Mouse (Mus musculus) heart, embryonic 11.5 days (tissue): Measurements from ENCODE around the gene Chd1l. TPM values are rescaled to one million over a fixed set of nuclear protein-coding genes. Genes with fewer than 3 reads are reported as not detected.

Experiments used
- ATAC-seq: fragments of 200-750 bp; cut with Nextera tagmentation; replicated peaks from 2 replicates; pipeline ENCODE4 v1.8.0; 2017; ENCODE audit warnings: moderate library complexity; ENCODE audit not compliant: insufficient number of reproducible peaks, low FRiP score, low TSS enrichment
- H3K27ac ChIP-seq: fragments of 300-500 bp; sonication (generic); 2 replicates; pipeline ENCODE4 v1.5.1; 2014; ENCODE audit warnings: mild to moderate bottlenecking, low read depth, low read length
- H3K27me3 ChIP-seq: fragments of 300-500 bp; sonication (generic); 2 replicates; pipeline ENCODE4 v1.6.1; 2014; ENCODE audit warnings: mild to moderate bottlenecking, low read length, mixed read lengths; ENCODE audit not compliant: control insufficient read depth, insufficient read depth
- H3K36me3 ChIP-seq: fragments of 300-500 bp; sonication (generic); 2 replicates; pipeline ENCODE4 v1.6.1; 2014; ENCODE audit warnings: mild to moderate bottlenecking, low read length, moderate library complexity, mixed read lengths; ENCODE audit not compliant: control insufficient read depth, insufficient read depth
- H3K4me1 ChIP-seq: fragments of 300-500 bp; sonication (generic); 2 replicates; pipeline ENCODE4 v1.6.1; 2014; ENCODE audit warnings: low read length; ENCODE audit not compliant: control insufficient read depth, insufficient read depth
- H3K4me2 ChIP-seq: fragments of 300-500 bp; sonication (generic); 2 replicates; pipeline ENCODE4 v1.6.1; 2014; ENCODE audit warnings: mild to moderate bottlenecking, moderate library complexity
- H3K4me3 ChIP-seq: fragments of 300-500 bp; sonication (generic); 2 replicates; pipeline ENCODE4 v1.5.1; 2014; ENCODE audit warnings: low read depth, low read length
- H3K9ac ChIP-seq: fragments of 300-500 bp; sonication (generic); 2 replicates; pipeline ENCODE4 v1.6.1; 2014; ENCODE audit warnings: mild to moderate bottlenecking, low read depth, low read length, moderate library complexity
- H3K9me3 ChIP-seq: fragments of 300-500 bp; sonication (generic); replicated peaks from 2 replicates; pipeline ENCODE4 v1.6.1; 2016; ENCODE audit warnings: low read length; ENCODE audit not compliant: control insufficient read depth
- WGBS: fragments of 180-500 bp; shearing (Covaris S2); extraction: QIAGEN DNeasy Blood & Tissue Kit; methylation state at CpG from one replicate; pipeline ENCODE4 v1.1.7; 2014; ENCODE audit not compliant: insufficient replicate concordance; 5-methylcytosine and 5-hydroxymethylcytosine counted together
- polyA plus RNA-seq: library from polyadenylated mRNA; unstranded; fragments of >200 nt; fragmentation: Nextera tagmentation; extraction: Ambion mirVana; gene quantifications from 2 replicates; pipeline ENCODE4 v1.2.1, GENCODE M21; 2014

Chd1l gene
- polyA plus RNA-seq, 1 experiment from 2014 or later, result 14.5 TPM

DNA sequence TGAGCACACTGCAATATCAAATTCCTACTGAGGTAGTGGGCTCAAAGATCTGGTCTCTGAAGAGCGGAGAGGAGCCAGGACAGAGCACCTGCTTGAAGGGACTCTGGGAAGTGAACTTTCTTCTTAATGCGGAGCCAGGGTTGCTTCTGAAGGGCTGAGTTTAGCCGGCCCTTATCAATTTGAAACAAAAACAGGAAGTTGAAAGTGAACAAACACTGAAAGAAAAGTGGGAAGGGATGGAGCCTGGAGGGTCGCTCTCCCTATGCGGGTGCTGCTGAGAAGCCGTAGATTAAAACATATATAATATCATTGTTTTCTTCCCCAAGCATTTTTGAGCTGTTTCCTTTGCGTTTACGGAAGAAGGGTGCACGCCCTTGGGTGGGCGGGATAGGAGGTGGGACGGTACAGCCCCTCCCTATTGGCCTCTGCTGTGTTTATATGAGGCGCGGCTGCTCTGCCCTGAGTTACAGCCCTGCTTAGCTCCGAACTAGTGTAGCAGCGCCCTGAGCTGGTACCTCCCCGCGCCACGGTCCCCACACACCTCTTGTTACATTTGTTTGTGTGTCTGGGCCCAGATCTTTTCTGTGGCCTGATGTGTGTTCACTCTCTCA lies 18.5 kb upstream of the Chd1l start, which contains the start of gene Fmo5:
Fmo5 (plus strand) TSS at position 414 of the 611 bp plus-strand sequence.
- H3K27ac ChIP-seq, result 0 out of 2 replicates have a peak within 1 kb of the TSS, but pooled peaks have one; percentile 31
- 2% methylated on average over 18 of the region's 18 CpGs for WGBS

DNA sequence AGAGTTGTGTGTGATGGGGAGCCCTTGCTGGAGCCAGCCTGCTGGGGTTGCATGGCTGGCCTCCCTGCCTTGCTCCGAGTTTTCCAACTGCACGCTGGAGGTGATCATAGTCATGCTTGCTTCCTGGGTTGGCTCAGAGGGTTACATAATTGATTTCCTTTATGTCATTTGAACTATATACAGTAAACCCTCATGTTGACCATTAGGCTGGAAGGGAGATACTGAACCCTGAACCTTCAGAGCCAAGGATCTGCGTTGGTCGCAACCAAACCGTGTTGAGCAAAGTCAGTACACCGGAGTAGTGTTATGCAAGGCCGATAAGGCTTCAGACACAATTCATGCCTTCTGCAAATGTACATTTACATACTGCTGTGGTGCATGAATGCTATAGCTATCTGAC lies 17.9 kb upstream of the Chd1l start:
- ATAC-seq, result no peak
- H3K9ac ChIP-seq, result no peak overlapping the region; the same call in 1 of the 2 replicates
- H3K4me3 ChIP-seq, result peak overlapping the region; percentile 57
- no peaks in the 10 kb centered on the region for H3K4me1 ChIP-seq
- H3K9me3 ChIP-seq, result no peaks in the 10 kb centered on the region
- WGBS, result 71% methylated on average over 7 of the region's 7 CpGs
- no peaks in the 10 kb centered on the region for H3K27me3 ChIP-seq
- H3K27ac ChIP-seq, result no peak overlapping the region
- peak overlapping the region; percentile 66 for H3K4me2 ChIP-seq
- no peaks in the 10 kb centered on the region for H3K36me3 ChIP-seq

More for the DNA sequence above, 18.5 kb upstream of the Chd1l start, which contains the start of gene Fmo5:
- Histone ChIP-seq H3K9me3 (no peaks in the 10 kb centered on the region), H3K27me3 (no peaks in the 10 kb centered on the region), H3K4me2 (peak within 1 kb of the TSS; percentile 66), H3K9ac (peak within 1 kb of the TSS; percentile 72), H3K36me3 (no peaks in the 10 kb centered on the region), H3K4me3 (peak within 1 kb of the TSS; percentile 57), H3K4me1 (no peaks in the 10 kb centered on the region)
- peak; percentile 94 for ATAC-seq

DNA sequence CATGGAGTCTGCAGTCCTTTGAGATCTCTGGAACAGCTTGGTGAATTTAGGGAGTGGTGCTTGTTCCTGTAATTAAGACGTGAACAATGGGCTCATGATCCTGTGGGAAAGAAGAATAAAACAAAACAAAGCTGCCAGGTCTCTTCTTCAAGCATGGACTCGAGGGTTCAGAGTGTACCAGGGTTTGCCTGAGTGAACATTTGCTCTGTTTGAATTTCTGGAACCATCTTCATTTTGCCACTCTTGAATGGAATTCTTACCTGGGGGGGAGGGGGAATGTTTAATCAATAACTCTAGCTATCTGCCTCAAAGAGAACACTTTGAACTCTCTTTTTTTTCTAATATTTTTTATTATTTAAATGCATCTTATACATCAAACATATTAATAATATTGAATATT lies 14.6 kb upstream of the Chd1l start:
- Histone ChIP-seq H3K27me3 (no peaks in the 10 kb centered on the region), H3K4me2 (no peak overlapping the region), H3K27ac (no peak overlapping the region), H3K9me3 (no peaks in the 10 kb centered on the region), H3K4me3 (no peak overlapping the region), H3K4me1 (no peaks in the 10 kb centered on the region), H3K36me3 (no peaks in the 10 kb centered on the region), H3K9ac (no peak overlapping the region)
- 53% methylated on average over 2 of the region's 2 CpGs for WGBS
- ATAC-seq, result no peak

DNA sequence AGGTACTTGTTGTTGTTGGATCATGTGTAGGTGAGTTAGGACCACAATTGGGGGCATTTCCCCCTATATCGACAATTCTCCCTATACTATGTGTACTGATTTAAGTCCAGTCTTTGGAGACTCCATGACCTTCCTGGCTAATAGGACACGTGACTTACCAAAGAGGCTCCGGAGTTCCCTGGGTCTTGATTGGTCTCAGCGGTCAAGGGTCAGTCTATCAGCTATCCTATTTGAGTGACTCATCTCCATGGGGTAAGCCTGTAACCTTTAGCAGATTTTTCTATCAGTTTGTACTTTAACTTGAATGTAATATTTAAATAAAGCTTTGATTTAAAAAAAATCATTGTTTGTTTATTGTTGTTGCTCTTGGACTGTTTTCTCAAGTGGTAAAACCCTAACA lies 10.7 kb upstream of the Chd1l start:
- Histone ChIP-seq H3K4me2 (no peak overlapping the region), H3K27me3 (no peaks in the 10 kb centered on the region), H3K4me3 (no peak overlapping the region), H3K36me3 (no peaks in the 10 kb centered on the region), H3K9me3 (no peaks in the 10 kb centered on the region), H3K27ac (no peak overlapping the region), H3K4me1 (no peaks in the 10 kb centered on the region), H3K9ac (no peak overlapping the region)
- WGBS, result 84% methylated on average over 4 of the region's 4 CpGs
- ATAC-seq, result no peak

DNA sequence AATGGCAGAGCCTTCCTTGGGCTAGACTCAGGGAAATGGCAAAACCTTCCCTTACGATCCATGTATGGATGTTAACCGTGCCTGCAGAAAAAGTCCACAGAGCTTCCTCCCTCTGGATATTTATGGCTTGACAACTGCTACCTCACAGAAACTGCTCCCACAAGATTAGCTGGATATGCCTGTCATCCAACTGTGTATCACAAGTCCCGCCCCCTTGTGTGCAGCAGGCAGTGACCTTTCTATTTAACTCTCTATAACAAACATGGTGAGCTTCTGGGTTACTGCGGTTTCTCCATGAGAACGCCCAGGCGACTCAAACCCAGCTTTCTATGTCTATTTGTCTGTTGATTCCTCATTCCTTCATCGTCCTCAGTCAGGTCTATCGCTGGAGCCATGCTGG lies 7.9 kb upstream of the Chd1l start:
- no peak overlapping the region for H3K27ac ChIP-seq
- no peaks in the 10 kb centered on the region for H3K36me3 ChIP-seq
- no peaks in the 10 kb centered on the region for H3K4me1 ChIP-seq
- no peaks in the 10 kb centered on the region for H3K9me3 ChIP-seq
- H3K27me3 ChIP-seq, result no peaks in the 10 kb centered on the region
- no peak for ATAC-seq
- H3K4me3 ChIP-seq, result no peak overlapping the region
- 77% methylated on average over 8 of the region's 8 CpGs for WGBS
- no peak overlapping the region for H3K4me2 ChIP-seq
- H3K9ac ChIP-seq, result no peak overlapping the region

DNA sequence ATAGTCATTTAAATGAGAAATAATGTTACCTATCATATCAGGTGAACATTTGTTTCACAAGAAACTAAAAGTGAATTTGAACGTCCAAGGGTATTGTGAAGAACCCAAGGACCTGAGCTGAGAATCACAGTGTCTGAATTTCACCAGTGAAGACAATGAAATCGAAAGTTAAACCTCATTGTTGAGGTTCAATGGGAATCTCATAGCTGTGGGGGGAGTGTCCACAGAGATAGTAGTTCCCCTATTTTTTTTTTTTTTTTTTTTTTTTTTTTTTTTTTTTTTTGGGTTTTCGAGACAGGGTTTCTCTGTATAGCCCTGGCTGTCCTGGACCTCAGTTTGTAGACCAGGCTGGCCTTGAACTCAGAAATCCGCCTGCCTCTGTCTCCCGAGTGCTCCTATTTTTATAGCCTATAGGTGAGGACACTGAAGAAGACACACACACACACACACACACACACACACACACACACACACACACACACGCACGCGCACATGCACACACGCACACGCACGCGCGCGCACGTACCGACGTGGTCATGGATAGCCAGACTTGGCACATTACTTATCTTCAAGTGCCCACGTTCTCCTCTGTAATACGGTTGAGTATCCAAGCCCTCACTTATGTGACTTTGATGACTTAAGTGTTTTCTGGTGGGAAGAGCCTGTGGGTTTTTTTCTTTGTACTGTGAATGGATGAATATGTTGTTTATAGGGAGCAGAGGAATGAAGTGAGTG lies 7.3 kb upstream of the Chd1l start:
- H3K4me1 ChIP-seq, result no peaks in the 10 kb centered on the region
- 88% methylated on average over 19 of the region's 19 CpGs for WGBS
- H3K27me3 ChIP-seq, result no peaks in the 10 kb centered on the region
- no peak overlapping the region for H3K9ac ChIP-seq
- ATAC-seq, result no peak
- no peak overlapping the region for H3K27ac ChIP-seq
- no peak overlapping the region for H3K4me2 ChIP-seq
- H3K9me3 ChIP-seq, result no peaks in the 10 kb centered on the region
- H3K36me3 ChIP-seq, result no peaks in the 10 kb centered on the region
- H3K4me3 ChIP-seq, result no peak overlapping the region

DNA sequence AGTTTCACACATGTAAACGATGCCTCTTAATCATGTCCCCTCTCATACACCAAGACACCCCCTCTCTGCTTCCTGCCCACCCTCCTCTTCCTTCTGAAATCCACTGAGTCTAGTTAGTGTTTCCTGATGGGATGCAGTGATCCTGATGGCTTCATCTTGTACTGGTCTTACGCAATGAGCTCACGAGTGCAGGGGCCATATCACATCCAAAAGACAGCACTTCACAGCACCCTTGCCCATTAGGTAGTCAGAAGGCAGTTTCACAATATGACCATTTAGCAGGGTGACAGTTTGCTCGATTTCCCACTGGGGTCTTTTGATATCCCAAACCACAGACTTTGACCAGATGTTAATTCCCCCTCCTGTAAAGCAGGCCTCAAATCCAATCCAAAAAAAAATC lies 5.9 kb upstream of the Chd1l start:
- no peak overlapping the region for H3K4me3 ChIP-seq
- no peaks in the 10 kb centered on the region for H3K4me1 ChIP-seq
- no peaks in the 10 kb centered on the region for H3K36me3 ChIP-seq
- no peak overlapping the region for H3K4me2 ChIP-seq
- H3K9me3 ChIP-seq, result no peaks in the 10 kb centered on the region
- no peak for ATAC-seq
- WGBS, result 73% methylated on average over 4 of the region's 4 CpGs
- H3K27me3 ChIP-seq, result no peaks in the 10 kb centered on the region
- no peak overlapping the region for H3K9ac ChIP-seq
- H3K27ac ChIP-seq, result no peak overlapping the region

DNA sequence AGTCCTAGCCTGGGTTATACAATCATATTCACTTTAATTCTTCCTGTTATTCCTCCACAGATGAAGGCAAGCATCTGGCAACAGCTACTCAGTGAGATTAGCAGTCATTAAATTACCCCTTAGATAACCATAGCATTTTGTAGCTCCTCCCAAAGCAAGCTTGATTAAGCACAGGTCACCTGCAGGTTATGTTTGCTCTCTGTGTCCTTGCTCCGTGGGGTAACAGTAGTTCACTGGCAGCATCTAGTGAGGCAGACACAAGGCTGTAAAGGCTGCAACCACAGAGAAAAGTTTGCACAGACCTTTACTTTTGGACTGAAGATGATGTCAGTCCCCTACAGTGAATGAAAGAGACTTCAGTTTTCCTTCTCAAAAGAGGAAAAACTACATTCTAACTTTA lies 5.2 kb upstream of the Chd1l start:
- Histone ChIP-seq H3K27ac (no peak overlapping the region), H3K4me1 (no peaks in the 10 kb centered on the region), H3K27me3 (no peaks in the 10 kb centered on the region), H3K9ac (no peak overlapping the region), H3K4me3 (no peak overlapping the region), H3K36me3 (no peaks in the 10 kb centered on the region), H3K4me2 (no peak overlapping the region), H3K9me3 (no peaks in the 10 kb centered on the region)
- 20% methylated on average over 1 of the region's 1 CpGs for WGBS
- ATAC-seq, result no peak

DNA sequence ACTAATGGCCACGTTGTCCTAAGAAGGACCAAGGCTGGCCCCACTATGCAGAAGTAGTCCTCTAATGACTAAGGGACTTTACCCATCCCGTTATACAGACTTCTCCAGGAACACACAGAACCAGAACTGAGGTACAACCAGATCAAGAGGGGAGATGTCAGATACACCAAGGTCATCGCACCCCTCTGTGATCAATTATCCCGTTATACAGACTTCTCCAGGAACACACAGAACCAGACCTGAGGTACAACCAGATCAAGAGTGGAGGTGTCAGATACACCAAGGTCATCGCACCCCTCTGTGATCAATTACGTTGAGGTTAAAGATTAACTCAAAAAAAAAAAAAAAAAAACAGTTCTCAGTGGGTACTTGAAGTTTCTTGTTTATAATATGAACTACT lies 1.0 kb upstream of the Chd1l start:
- Histone ChIP-seq H3K9me3 (no peaks in the 10 kb centered on the region), H3K27me3 (no peaks in the 10 kb centered on the region), H3K4me3 (no peak overlapping the region), H3K4me1 (no peaks in the 10 kb centered on the region), H3K36me3 (no peaks in the 10 kb centered on the region), H3K9ac (no peak overlapping the region), H3K27ac (no peak overlapping the region), H3K4me2 (no peak overlapping the region)
- ATAC-seq, result no peak
- WGBS, result 92% methylated on average over 6 of the region's 6 CpGs
